Mouse (Mus musculus) spleen, adult 2 months (tissue): Measurements from ENCODE around the gene Chchd3. TPM values are rescaled to one million over a fixed set of nuclear protein-coding genes. Genes with fewer than 3 reads are reported as not detected.

Experiments used
- DNase-seq, 2 experiments: peaks; one replicate each; pipeline versions ENCODE4 v3.0.0 to v3.0.0-alpha.2; 2012 to 2021; ENCODE audit warnings: low spot score in 2 of 2, low read depth in 1 of 2
- H3K27ac ChIP-seq: fragments of 200-500 bp; 2 replicates; pipeline ENCODE4 v1.5.1; 2012; ENCODE audit warnings: low read length, inconsistent platforms; ENCODE audit not compliant: insufficient read depth
- H3K27me3 ChIP-seq: fragments of 200-500 bp; 2 replicates; pipeline ENCODE4 v1.6.1; 2012; ENCODE audit warnings: mild to moderate bottlenecking, moderate library complexity, low read length, inconsistent platforms; ENCODE audit not compliant: control insufficient read depth, insufficient read depth
- H3K36me3 ChIP-seq: fragments of 200-500 bp; 2 replicates; pipeline ENCODE4 v1.6.1; 2012; ENCODE audit warnings: mild to moderate bottlenecking, low read length, inconsistent platforms; ENCODE audit not compliant: control insufficient read depth, insufficient read depth
- H3K4me1 ChIP-seq: fragments of 200-500 bp; 2 replicates; pipeline ENCODE4 v1.6.1; 2011; ENCODE audit warnings: inconsistent platforms; ENCODE audit not compliant: control insufficient read depth, insufficient read depth, insufficient read length
- H3K4me3 ChIP-seq: fragments of 200-500 bp; 2 replicates; pipeline ENCODE4 v1.5.1; 2011; ENCODE audit warnings: mild to moderate bottlenecking, inconsistent platforms; ENCODE audit not compliant: insufficient read depth, insufficient read length; ENCODE audit errors: extremely low read depth
- CTCF ChIP-seq: fragments of 200-500 bp; IDR thresholded peaks from 2 replicates; pipeline ENCODE4 v1.5.1; 2011; ENCODE audit warnings: mild to moderate bottlenecking, inconsistent platforms; ENCODE audit not compliant: insufficient read depth, insufficient read length, insufficient replicate concordance; ENCODE audit errors: extremely low read depth
- POLR2A ChIP-seq: fragments of 200-500 bp; IDR thresholded peaks from 2 replicates; pipeline ENCODE4 v1.6.1; 2011; ENCODE audit warnings: low read depth, low read length, inconsistent platforms
- WGBS: fragments of 180-500 bp; shearing (Covaris S2); methylation state at CpG from one replicate; pipeline ENCODE4 v1.1.7; 2018; 5-methylcytosine and 5-hydroxymethylcytosine counted together
- polyA plus RNA-seq: library from polyadenylated mRNA; depleted of rRNA; stranded (reverse); fragments of >200 nt; gene quantifications from 2 replicates; pipeline ENCODE4 v1.2.3, GENCODE M21; 2012

Chchd3 gene
- polyA plus RNA-seq, 1 experiment = 23.8 TPM

DNA sequence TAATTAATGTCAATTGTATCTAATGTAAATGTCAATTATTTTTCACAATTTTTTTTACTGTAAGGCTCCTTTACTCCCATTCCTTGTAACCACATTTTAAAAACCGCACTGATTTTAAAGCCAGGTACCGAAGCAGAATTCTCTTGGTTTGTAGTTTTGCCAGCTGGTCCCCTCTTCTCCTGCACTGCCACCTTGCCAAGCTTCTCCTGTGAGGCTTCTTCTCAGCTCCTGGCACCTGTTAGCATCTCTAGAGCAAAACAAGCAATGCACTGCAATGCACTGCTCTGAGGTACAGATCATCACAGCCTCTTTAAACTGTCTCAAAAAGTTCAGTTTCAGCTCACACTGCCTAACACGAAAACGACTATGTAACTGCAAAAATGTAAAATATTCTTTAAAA, 116.4 kb downstream of the Chchd3 start:
- no peaks in the 10 kb centered on the region for H3K27me3 ChIP-seq
- no peak overlapping the region for H3K27ac ChIP-seq
- WGBS = 94% methylated on average over 4 of the region's 4 CpGs
- no peak for DNase-seq
- no peaks in the 10 kb centered on the region for H3K36me3 ChIP-seq
- H3K4me3 ChIP-seq = no peak overlapping the region
- TF ChIP-seq CTCF (no peak), POLR2A (no peak)
- no peaks in the 10 kb centered on the region for H3K4me1 ChIP-seq

DNA sequence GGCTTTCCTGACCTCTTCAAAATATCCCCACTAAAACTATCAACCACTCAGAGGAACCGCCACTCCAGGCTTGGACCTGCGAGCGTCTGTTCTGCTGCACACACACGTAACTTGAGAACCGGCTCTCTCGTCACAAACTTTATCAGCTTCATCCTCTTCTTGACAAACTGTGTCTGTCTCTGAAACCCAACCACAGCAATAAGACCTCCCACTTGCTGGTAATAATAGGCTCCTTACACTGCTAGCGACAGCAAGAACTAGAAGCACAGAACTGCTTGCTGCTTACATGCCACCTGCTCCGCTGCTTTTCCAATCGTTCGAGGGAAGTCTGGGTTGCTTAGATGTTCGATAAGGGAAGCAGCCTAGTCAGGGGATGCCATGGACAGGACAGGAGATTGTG, 119.8 kb downstream of the Chchd3 start:
- Histone ChIP-seq H3K27me3 (no peaks in the 10 kb centered on the region), H3K27ac (no peak overlapping the region), H3K4me1 (no peaks in the 10 kb centered on the region), H3K36me3 (no peaks in the 10 kb centered on the region), H3K4me3 (no peak overlapping the region)
- DNase-seq = no peak
- WGBS = 89% methylated on average over 11 of the region's 11 CpGs
- TF ChIP-seq CTCF = no peak
- no peak for TF ChIP-seq POLR2A

DNA sequence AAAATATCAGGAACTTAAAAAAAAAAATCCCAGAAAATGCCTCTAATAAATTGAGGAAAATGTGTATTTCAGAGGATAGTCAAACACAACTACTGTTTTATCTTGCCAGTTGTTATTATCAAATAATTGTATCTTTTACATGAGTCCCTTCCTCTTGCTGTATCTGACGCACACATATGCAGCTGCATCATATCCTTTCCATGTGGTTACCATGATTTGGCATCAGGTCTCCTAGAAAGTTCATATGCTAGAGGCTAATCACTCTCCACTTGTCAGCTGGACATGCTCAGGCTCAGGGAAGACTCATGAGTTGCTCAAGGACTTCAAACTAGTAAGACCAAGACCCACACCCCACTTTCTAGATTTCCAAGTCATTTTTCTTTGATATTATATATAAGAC, 122.4 kb downstream of the Chchd3 start:
- WGBS = 77% methylated on average over 1 of the region's 1 CpGs
- Histone ChIP-seq H3K4me3 (no peak overlapping the region), H3K27me3 (no peaks in the 10 kb centered on the region), H3K4me1 (no peaks in the 10 kb centered on the region), H3K36me3 (no peaks in the 10 kb centered on the region), H3K27ac (no peak overlapping the region)
- TF ChIP-seq POLR2A (no peak), CTCF (no peak)
- no peak for DNase-seq

DNA sequence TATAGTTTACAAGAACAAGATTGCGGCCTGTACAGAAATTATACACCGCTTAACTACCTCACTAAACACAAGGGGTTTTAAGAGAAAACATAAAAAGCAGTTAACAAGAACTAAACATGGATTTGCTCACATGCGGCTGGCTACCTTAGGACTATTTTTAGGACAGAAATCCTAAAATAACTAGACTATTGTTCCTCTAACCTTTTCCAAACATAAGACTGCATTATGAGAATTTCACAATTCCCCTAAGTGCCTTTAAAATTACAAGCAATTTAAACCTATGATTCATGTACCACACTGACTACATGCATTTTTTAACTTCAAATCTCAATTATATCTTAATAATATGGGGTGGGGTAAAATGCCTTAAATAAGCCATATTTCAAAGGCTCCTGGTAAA, 123.3 kb downstream of the Chchd3 start:
- no peak overlapping the region for H3K4me3 ChIP-seq
- TF ChIP-seq CTCF (no peak), POLR2A (no peak)
- DNase-seq = no peak
- H3K4me1 ChIP-seq = no peaks in the 10 kb centered on the region
- H3K36me3 ChIP-seq = no peaks in the 10 kb centered on the region
- H3K27ac ChIP-seq = no peak overlapping the region
- H3K27me3 ChIP-seq = no peaks in the 10 kb centered on the region
- 94% methylated on average over 3 of the region's 3 CpGs for WGBS

DNA sequence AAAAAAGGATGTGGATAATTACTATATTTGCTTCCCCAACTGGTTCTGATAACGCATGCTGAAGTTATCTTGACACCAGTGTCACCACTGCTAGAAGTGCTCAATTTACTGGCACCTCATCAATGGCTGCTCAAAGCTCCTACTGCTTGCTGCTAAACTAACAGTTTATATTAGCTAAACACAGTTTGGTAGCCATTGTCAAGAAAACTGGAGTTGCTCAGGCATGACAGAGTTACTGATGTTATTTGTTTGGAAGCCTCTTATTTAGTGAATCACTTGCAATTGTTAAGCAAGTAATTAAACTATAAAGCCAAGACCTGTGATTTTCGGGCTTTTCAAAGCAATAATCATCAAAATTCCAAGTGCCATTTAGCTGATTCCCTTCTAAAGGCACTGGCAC, 123.7 kb downstream of the Chchd3 start:
- no peak for TF ChIP-seq POLR2A
- no peak for TF ChIP-seq CTCF
- Histone ChIP-seq H3K4me1 (no peaks in the 10 kb centered on the region), H3K4me3 (no peak overlapping the region), H3K36me3 (no peaks in the 10 kb centered on the region), H3K27me3 (no peaks in the 10 kb centered on the region), H3K27ac (no peak overlapping the region)
- no peak for DNase-seq
- 86% methylated on average over 2 of the region's 2 CpGs for whole genome bisulfite sequencing

DNA sequence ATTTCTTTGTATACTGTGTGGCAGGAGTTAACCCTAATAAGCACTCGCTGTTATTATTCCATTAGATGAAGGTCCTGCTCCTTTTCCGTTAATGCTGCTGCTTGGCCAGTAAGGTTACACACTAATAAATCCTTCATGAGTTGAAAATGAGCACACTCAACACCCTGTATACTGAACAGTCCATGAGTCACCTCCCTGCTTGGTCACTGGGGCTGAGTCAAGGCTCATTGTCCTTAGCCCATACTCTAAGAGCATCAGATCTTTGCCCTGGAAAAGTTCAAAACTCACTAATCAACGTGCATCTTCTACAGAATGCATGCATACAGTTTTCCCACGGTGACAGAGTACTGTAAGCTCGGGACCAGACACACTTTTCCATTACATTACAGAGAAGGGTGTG, 124.5 kb downstream of the Chchd3 start:
- TF ChIP-seq CTCF (no peak), POLR2A (no peak)
- H3K27me3 ChIP-seq = no peaks in the 10 kb centered on the region
- no peaks in the 10 kb centered on the region for H3K4me1 ChIP-seq
- no peak overlapping the region for H3K4me3 ChIP-seq
- no peak for DNase-seq
- H3K27ac ChIP-seq = no peak overlapping the region
- no peaks in the 10 kb centered on the region for H3K36me3 ChIP-seq
- 89% methylated on average over 5 of the region's 5 CpGs for WGBS

DNA sequence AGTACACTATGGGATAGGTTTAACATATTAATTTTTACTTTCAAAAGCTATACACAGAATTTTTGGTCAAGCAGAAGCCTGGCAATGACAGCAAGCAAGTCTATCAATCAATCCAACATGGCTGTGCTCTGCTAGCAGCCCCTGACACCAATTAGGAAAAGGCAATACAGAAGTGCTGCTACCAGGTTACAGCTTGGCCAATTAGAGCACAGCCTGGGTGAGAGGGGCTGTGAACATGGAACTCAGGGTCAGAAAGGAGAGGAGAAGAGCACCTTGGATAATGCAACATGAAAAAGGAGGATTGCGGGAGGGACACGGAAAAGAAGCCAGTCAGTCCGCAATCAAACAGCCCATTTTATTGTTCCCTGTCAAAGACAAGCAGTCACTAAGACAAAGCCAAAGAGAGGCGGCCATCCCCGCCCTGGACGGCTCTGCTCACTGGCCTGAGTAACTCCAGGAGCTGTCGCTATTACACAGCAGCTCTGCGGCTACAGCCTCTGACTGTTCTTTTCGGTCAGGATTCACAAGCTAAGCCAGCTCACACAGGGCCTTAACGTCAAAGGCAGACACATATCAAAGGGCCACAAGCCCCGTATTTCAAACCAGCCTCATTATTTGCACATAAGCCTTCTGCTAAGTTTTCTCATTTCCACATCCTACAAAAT, 128.8 kb downstream of the Chchd3 start:
- Histone ChIP-seq H3K36me3 (no peaks in the 10 kb centered on the region), H3K4me1 (no peaks in the 10 kb centered on the region), H3K27ac (no peak overlapping the region), H3K27me3 (no peaks in the 10 kb centered on the region), H3K4me3 (no peak overlapping the region)
- no peak for DNase-seq
- WGBS = 92% methylated on average over 11 of the region's 11 CpGs
- no peak for TF ChIP-seq POLR2A
- TF ChIP-seq CTCF = no peak
